Mouse (Mus musculus) embryonic facial prominence, embryonic 12.5 days (tissue): ENCODE measurements at regions not wholly inside any gene's neighbourhood (a gene's known extent, or its start where the extent isn't known, plus 50 kb on each side); places are given as distances from the start of the nearest gene placed in this dataset.

Source experiments
- ATAC-seq: fragments of 200-750 bp; cut with Nextera tagmentation; 2 replicates; pipeline ENCODE4 v1.8.0; 2017; ENCODE audit not compliant: insufficient number of reproducible peaks, insufficient read depth, low FRiP score, low TSS enrichment
- H3K27ac ChIP-seq: fragments of 300-500 bp; sonication (generic); 2 replicates; pipeline ENCODE4 v1.5.1; 2016; ENCODE audit warnings: mild to moderate bottlenecking
- H3K27me3 ChIP-seq: fragments of 300-500 bp; sonication (generic); 2 replicates; pipeline ENCODE4 v1.6.1; 2016; ENCODE audit warnings: mild to moderate bottlenecking, moderate library complexity
- H3K36me3 ChIP-seq: fragments of 300-500 bp; sonication (generic); 2 replicates; pipeline ENCODE4 v1.6.1; 2016; ENCODE audit warnings: mild to moderate bottlenecking
- H3K4me1 ChIP-seq: fragments of 300-500 bp; sonication (generic); 2 replicates; pipeline ENCODE4 v1.6.1; 2016
- H3K4me2 ChIP-seq: fragments of 300-500 bp; sonication (generic); replicated peaks from 2 replicates; pipeline ENCODE4 v1.6.1; 2016; ENCODE audit warnings: mild to moderate bottlenecking, moderate library complexity
- H3K4me3 ChIP-seq: fragments of 300-500 bp; sonication (generic); 2 replicates; pipeline ENCODE4 v1.5.1; 2016; ENCODE audit warnings: mild to moderate bottlenecking
- H3K9ac ChIP-seq: fragments of 300-500 bp; sonication (generic); 2 replicates; pipeline ENCODE4 v1.6.1; 2016; ENCODE audit warnings: mild to moderate bottlenecking, moderate library complexity
- H3K9me3 ChIP-seq: fragments of 300-500 bp; sonication (generic); 2 replicates; pipeline ENCODE4 v1.6.1; 2016; ENCODE audit warnings: mild to moderate bottlenecking, moderate library complexity
- WGBS: fragments of 180-500 bp; shearing (Covaris S2); methylation state at CpG from one replicate; pipeline ENCODE4 v1.1.7; 2016; 5-methylcytosine and 5-hydroxymethylcytosine counted together

DNA sequence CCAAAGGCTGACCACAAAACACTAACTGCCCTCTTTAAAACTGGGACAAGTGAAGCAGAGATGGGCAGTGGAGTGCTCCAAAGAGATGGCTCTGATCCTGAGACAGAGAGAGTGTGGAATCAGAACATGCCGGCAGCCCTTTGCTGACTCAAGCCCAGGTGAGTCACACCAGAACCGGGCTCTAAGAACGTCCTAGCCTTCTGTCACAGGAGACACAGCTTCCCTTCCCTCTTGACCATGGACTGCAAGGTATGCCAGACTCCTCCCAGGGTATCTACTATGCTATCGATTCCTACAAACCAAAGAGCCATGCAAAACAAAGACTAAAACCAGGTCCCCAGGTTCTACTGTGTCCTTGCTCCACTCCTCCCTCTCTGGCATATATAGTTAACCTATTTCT lies 98.0 kb downstream of the Dhx15 start:
- Histone ChIP-seq H3K27ac (no peak overlapping the region), H3K4me1 (no peaks in the 10 kb centered on the region), H3K9ac (no peak overlapping the region), H3K9me3 (no peaks in the 10 kb centered on the region), H3K4me2 (no peak overlapping the region), H3K4me3 (no peak overlapping the region), H3K36me3 (no peaks in the 10 kb centered on the region), H3K27me3 (no peaks in the 10 kb centered on the region)
- ATAC-seq, result no peak
- 88% methylated on average over 4 of the region's 4 CpGs for WGBS

- no peak overlapping the region for H3K4me3 ChIP-seq
- H3K27me3 ChIP-seq, result 0 out of 2 replicates have a peak, but pooled peaks cover 3% of the 10 kb centered on the region
- no peak overlapping the region for H3K9ac ChIP-seq
- no peak overlapping the region for H3K27ac ChIP-seq
- ATAC-seq, result no peak
- H3K4me1 ChIP-seq, result no peaks in the 10 kb centered on the region
- WGBS, result 77% methylated on average over 10 of the region's 10 CpGs
- H3K4me2 ChIP-seq, result no peak overlapping the region
- no peaks in the 10 kb centered on the region for H3K9me3 ChIP-seq
- H3K36me3 ChIP-seq, result no peaks in the 10 kb centered on the region
Measured at GRCm38 (mm10) chr5:52088131-52088530, 102.2 kb downstream of the Dhx15 start.

GRCm38 (mm10) chr5:52086766-52087429 lies 103.4 kb downstream of the Dhx15 start:
- Histone ChIP-seq H3K4me2 (no peak overlapping the region), H3K36me3 (no peaks in the 10 kb centered on the region), H3K9me3 (no peaks in the 10 kb centered on the region), H3K9ac (no peak overlapping the region), H3K4me3 (no peak overlapping the region), H3K27me3 (0 out of 2 replicates have a peak, but pooled peaks cover 3% of the 10 kb centered on the region), H3K27ac (no peak overlapping the region), H3K4me1 (no peaks in the 10 kb centered on the region)
- no peak for ATAC-seq
- 60% methylated on average over 7 of the region's 7 CpGs for WGBS

DNA sequence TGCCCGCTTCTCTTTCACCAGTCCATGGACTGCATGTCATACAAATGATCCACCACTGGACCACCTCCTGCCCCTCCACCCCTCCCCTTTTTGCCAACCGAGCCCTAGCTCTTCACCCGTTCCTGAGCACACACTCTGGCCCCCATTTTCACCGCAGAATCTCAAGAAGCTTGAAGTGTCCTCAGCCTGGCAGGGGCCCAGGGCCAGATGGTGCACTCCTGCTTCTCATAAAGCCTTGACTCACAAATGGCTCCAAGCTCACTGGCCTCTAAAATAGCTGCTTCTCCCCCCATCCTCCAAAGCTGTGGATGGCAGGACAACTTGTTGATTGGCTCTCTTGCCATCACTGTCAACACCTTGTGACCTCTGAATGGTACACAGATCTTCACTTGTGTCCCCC lies 110.0 kb downstream of the Dhx15 start:
- H3K9me3 ChIP-seq, result no peaks in the 10 kb centered on the region
- H3K4me3 ChIP-seq, result no peak overlapping the region
- no peak overlapping the region for H3K27ac ChIP-seq
- no peak for ATAC-seq
- WGBS, result 83% methylated on average over 4 of the region's 4 CpGs
- no peaks in the 10 kb centered on the region for H3K4me1 ChIP-seq
- H3K9ac ChIP-seq, result no peak overlapping the region
- H3K36me3 ChIP-seq, result no peaks in the 10 kb centered on the region
- H3K27me3 ChIP-seq, result no peaks in the 10 kb centered on the region
- no peak overlapping the region for H3K4me2 ChIP-seq

DNA sequence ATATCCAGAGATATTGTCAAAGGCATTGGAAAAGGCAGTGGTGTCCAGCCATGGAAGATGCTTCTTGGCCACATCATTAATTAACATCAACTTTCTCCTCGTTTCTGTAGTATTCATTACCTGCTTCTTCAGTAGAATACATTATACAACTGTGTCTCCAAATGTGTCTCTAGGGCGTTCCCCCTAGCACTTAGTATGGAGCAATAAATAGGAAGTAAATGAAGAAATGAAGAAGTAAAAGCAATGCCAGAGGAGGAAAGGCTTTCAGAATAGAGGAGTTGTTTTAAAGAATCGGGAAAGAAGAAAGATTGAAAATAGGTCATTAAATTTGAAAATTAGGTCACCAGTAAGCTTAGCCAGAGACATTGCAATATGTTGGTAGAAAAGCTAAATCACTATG lies 112.6 kb downstream of the Dhx15 start:
- Histone ChIP-seq H3K9me3 (no peaks in the 10 kb centered on the region), H3K4me2 (no peak overlapping the region), H3K36me3 (no peaks in the 10 kb centered on the region), H3K4me3 (no peak overlapping the region), H3K9ac (no peak overlapping the region), H3K27ac (no peak overlapping the region), H3K4me1 (no peaks in the 10 kb centered on the region), H3K27me3 (no peaks in the 10 kb centered on the region)
- no peak for ATAC-seq
- WGBS, result 81% methylated on average over 3 of the region's 3 CpGs

GRCm38 (mm10) chr5:52075096-52075495 lies 115.2 kb downstream of the Dhx15 start:
- Histone ChIP-seq H3K9me3 (no peaks in the 10 kb centered on the region), H3K4me3 (no peak overlapping the region), H3K36me3 (no peaks in the 10 kb centered on the region), H3K27me3 (no peaks in the 10 kb centered on the region), H3K9ac (no peak overlapping the region), H3K4me1 (no peaks in the 10 kb centered on the region), H3K4me2 (no peak overlapping the region), H3K27ac (no peak overlapping the region)
- no peak for ATAC-seq
- WGBS, result 95% methylated on average over 2 of the region's 2 CpGs

GRCm38 (mm10) chr5:52064804-52065451 lies 125.4 kb downstream of the Dhx15 start:
- WGBS, result 30% methylated on average over 16 of the region's 16 CpGs
- Histone ChIP-seq H3K4me2 (no peak overlapping the region), H3K36me3 (no peaks in the 10 kb centered on the region), H3K4me3 (no peak overlapping the region), H3K27ac (no peak overlapping the region), H3K9me3 (no peaks in the 10 kb centered on the region), H3K4me1 (no peaks in the 10 kb centered on the region), H3K9ac (no peak overlapping the region), H3K27me3 (no peaks in the 10 kb centered on the region)
- peak; percentile 69; the same call in 1 of the 2 replicates for ATAC-seq

DNA sequence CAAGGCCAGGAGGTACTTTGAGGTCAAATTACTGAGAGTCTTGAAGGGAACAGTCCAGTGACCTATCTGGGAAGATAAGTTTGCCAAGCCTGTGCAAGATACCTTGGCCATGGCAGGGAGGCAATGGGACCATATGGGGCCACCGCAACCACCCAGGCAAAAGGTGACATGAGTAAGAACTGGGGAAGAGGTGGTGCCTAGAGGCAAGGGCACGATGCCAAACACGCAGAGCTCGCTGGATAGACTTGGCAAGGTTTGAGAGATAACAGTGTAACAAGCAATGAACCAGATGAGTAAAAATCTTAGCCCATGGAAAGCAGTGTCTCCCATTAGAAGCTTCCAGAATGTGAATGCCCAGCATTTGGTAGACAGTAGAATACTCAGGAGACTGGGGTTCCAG lies 128.1 kb downstream of the Dhx15 start:
- no peak for ATAC-seq
- Histone ChIP-seq H3K4me3 (no peak overlapping the region), H3K9ac (no peak overlapping the region), H3K27ac (no peak overlapping the region), H3K4me2 (no peak overlapping the region), H3K27me3 (no peaks in the 10 kb centered on the region), H3K9me3 (no peaks in the 10 kb centered on the region), H3K36me3 (no peaks in the 10 kb centered on the region), H3K4me1 (no peaks in the 10 kb centered on the region)
- WGBS, result 83% methylated on average over 4 of the region's 4 CpGs

GRCm38 (mm10) chr5:52061226-52061625 lies 129.1 kb downstream of the Dhx15 start:
- Histone ChIP-seq H3K4me3 (no peak overlapping the region), H3K36me3 (no peaks in the 10 kb centered on the region), H3K27me3 (no peaks in the 10 kb centered on the region), H3K4me2 (no peak overlapping the region), H3K4me1 (no peaks in the 10 kb centered on the region), H3K27ac (no peak overlapping the region), H3K9me3 (no peaks in the 10 kb centered on the region), H3K9ac (no peak overlapping the region)
- ATAC-seq, result no peak
- WGBS, result 85% methylated on average over 6 of the region's 6 CpGs

GRCm38 (mm10) chr5:52057261-52057660 lies 133.1 kb downstream of the Dhx15 start:
- WGBS, result 87% methylated on average over 1 of the region's 1 CpGs

GRCm38 (mm10) chr5:52052072-52052465 lies 138.2 kb downstream of the Dhx15 start:
- no peak for ATAC-seq
- no peaks in the 10 kb centered on the region for H3K27me3 ChIP-seq
- 76% methylated on average over 4 of the region's 4 CpGs for WGBS

More at GRCm38 (mm10) chr5:52057261-52057660, 133.1 kb downstream of the Dhx15 start:
- ATAC-seq, result no peak
- H3K36me3 ChIP-seq, result no peaks in the 10 kb centered on the region
- no peak overlapping the region for H3K4me3 ChIP-seq
- no peak overlapping the region for H3K4me2 ChIP-seq
- no peaks in the 10 kb centered on the region for H3K4me1 ChIP-seq
- H3K27ac ChIP-seq, result no peak overlapping the region
- H3K27me3 ChIP-seq, result no peaks in the 10 kb centered on the region
- no peak overlapping the region for H3K9ac ChIP-seq
- no peaks in the 10 kb centered on the region for H3K9me3 ChIP-seq

DNA sequence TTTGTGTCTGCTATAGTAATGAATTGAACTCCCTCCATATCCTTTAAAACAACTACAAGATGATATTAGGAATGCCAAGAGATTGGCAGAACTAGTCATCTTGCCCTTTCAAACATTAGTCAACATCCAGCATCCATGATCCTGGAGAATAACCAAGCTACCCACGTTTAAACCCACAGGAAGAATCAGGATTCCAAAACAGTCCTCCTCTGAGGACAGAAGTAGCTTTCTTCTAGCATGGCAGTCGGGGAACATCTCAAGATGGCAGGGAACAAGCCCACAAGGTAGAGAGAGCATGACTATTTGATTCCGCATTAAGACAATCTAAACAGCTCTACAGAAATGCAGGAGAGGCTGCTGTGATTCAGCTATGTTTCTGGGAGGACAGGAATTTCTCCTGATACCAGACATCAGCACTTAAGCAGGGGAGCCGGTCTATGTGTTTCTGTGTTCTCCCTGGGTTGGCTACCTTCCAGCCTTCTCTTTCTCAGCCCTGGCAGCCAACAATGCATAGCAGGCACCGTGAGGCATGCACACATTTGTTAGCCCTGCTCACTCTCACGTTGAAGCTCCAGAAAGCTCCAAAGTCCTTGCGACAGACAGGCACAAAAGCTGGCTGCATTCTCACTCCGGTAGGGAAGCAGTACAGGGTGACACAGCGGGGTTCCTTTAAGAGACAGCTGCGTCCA lies 138.8 kb downstream of the Dhx15 start:
- no peak for ATAC-seq
- no peaks in the 10 kb centered on the region for H3K9me3 ChIP-seq

More at GRCm38 (mm10) chr5:52052072-52052465, 138.2 kb downstream of the Dhx15 start:
- H3K4me2 ChIP-seq, result 0 out of 2 replicates have a peak overlapping the region, but pooled peaks have one; percentile 13
- H3K9ac ChIP-seq, result no peak overlapping the region
- no peaks in the 10 kb centered on the region for H3K4me1 ChIP-seq
- H3K4me3 ChIP-seq, result no peak overlapping the region
- no peaks in the 10 kb centered on the region for H3K9me3 ChIP-seq
- no peak overlapping the region for H3K27ac ChIP-seq
- H3K36me3 ChIP-seq, result no peaks in the 10 kb centered on the region

More for the DNA sequence above, 138.8 kb downstream of the Dhx15 start:
- Histone ChIP-seq H3K4me1 (no peaks in the 10 kb centered on the region), H3K9ac (no peak overlapping the region), H3K4me2 (0 out of 2 replicates have a peak overlapping the region, but pooled peaks have one; percentile 13), H3K27ac (no peak overlapping the region), H3K36me3 (no peaks in the 10 kb centered on the region), H3K27me3 (no peaks in the 10 kb centered on the region), H3K4me3 (no peak overlapping the region)
- WGBS, result 58% methylated on average over 10 of the region's 10 CpGs
